Mouse (Mus musculus) megakaryocyte progenitor cell, adult 5-6 weeks (primary cell): ENCODE data around the gene Rala. TPM values are rescaled to one million over a fixed set of nuclear protein-coding genes. Genes with fewer than 3 reads are reported as not detected.
A peak's percentile ranks its signal among the peaks of the same experiment; 100 is the strongest.
"Not testable (repeated sequence)": the region's sequence is repeated elsewhere in the genome, so short reads cannot be mapped to it uniquely, and the experiment has no call there.

Experiments used
- ATAC-seq: replicated peaks from 2 replicates; pipeline ENCODE4 v1.8.0; 2016; ENCODE audit warnings: mild to moderate bottlenecking, moderate TSS enrichment, inconsistent platforms; ENCODE audit not compliant: poor library complexity
- total RNA-seq, 2 experiments: library from RNA; stranded (forward) in 1 of 2; stranded (reverse) in 1 of 2; fragments of 157-497, 149-512 nt in 1 of 2; fragments of 200-1000 nt in 1 of 2; gene quantifications; 2 replicates each; pipeline versions ENCODE4 v1.2.3 to v1.2.4; 2015 to 2017

Gene Rala
- 12.3 and 18.0 TPM in 2 replicates for total RNA-seq (2015)
- 18.9 and 23.0 TPM in 2 replicates for total RNA-seq (2017)

DNA sequence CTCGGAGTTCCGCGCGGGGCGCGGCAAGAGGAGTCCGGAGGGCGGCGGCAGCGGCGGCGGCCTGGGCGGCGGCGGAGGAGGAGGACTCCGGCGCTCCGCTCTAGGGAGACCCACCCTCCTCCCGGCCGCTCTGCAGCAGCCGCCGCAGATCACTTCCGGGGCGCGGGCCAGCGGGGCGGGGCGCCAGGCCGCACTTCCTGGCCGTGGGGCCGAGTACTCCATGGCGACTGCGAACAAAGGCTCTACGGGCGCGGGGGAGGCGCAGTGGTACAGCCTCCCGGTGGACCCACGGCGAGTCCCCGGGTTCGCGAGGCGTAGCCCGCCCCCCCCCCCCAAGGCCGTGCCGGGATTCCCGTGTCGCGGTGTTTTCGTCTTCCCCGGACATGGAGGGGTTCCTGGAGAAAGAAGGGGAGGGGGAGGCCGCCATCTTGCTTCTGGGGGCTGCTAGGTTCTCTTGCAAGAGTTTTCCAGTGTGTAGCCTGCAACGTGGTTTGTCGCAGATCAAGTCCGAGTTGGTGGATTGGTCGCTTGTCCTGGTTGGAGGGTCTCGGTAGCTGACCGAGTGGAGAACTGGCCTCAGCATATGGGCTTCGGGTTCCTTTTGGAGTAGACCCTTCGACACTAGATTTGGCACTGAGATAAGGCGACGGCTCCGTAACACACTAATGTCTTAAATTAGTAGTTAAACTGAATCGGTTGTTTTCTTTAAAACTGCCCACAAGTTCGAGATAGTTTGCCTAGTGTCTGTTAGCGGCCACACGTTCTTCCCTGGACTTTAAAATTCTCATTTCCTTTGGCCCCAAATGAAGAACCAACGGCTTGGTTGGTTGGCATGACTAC is at the start of gene Rala:
Gene Rala, minus strand, starts transcription at position 162 of the 840 bp plus-strand sequence.
- ATAC-seq, result peak; percentile 94

DNA sequence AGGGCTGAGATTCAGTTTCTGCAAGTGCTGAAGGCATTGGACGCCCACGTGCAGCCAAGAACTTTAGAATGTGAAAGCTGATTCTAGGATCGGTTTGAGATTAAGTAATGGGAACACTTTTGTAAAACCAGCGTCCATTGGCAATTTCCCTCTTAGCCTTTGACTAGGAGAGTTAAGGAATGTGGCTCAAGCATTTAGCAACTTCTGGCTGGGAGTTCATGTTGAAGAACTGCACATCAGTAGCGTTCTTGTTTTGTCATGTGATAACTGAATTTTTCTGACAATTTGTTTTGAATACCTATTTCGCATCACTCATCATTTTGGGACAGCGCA is 49.4 kb upstream of the Rala start:
- ATAC-seq, result no peak

DNA sequence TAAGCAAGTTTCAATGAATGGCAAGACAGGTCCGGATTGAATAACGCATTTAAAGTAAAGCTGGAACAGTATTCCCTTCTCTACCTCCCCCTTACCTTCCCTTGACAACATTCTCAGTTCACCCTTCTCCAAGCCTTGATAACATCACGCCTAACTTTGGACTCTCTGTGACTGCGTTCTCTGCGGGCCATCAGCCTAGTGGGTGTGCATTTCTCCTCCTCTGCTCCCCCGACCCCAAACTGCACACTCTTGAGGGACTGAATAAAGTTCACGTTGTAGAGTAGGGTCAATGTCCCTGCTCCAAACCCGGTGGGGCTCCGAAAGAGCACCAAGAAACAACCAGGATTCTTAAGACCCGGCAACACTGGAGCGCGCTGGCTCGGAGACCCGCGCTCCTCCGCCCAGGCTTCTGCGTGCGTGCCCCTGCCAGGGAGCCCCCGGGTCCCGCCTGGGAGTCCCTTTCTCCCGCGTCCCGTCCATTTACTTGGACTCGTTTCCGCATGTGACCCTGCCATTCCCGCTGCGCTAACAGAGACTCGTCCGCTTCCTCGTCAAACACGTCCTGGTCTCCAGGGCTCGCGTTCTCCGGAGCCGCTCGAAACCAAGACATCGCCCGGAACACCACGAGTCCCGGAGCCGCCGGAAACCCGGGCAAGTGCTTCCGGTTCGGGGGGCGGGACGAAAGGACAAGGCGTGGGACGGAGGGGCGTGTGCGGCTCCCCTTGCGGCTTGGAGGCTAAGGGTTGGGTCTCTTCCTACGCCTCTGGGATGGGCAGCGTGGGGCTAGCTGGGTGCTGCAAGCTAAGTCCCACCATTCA is 48.9 kb upstream of the Rala start, which contains the start of gene Yae1d1:
Gene Yae1d1, minus strand, starts transcription at position 653 of the 818 bp plus-strand sequence.
- ATAC-seq, result peak; percentile 99

DNA sequence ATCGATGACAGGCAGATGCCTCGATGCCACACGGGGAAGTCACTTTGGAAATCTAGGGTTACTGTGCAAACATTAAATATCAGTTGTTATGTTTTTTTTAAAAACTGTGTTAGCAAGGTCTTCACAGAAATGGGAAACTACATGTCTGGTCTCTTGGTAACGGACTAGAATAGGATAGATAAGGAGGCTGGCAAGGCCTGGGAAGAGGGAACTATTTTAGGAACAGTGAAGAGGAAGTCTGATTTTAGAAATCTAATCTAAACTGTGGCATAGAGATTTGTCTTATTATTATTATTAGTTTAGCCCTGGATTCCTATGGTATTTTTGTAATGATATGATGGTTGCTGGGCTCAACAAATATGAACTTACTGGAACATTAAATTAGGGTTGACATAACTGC is 48.0 kb upstream of the Rala start:
- ATAC-seq, result no peak

DNA sequence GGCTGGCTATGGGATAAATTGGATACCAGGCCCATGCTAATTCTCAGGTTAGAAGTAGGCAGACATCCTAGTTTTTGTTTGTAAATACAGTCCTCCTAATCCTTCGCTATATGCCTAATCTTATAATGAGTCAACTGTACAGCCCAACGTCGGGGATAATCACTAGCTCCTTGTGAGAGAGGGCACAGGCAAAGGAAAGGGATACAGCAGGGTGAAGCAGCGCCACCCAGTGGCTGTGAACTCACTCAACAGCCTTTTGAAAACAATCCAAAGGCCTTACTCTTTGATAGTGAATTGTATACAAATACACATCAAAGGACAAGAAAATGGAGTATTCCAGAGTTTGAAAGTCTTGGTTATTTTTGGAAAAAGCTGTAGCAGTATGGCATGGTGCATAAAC is 39.2 kb upstream of the Rala start:
- peak; percentile 98 for ATAC-seq

DNA sequence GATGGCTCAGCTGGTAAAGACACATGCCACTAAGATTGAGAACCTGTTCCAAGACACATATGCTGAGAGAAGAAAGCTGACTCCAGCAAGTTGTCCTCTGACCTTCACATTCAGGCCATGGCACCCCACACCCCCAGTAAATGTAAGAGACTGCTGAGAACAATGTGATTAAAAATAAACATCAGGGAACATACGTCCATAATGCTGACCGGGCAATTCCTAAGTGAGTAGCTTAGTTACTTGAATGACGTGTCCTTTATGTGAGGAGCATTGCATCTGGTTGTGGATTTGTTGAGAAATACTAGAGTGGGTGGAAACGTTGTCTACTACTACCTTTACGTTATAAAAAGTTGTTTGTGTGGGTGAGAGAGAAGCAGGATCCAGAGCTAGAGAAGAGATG is 38.6 kb upstream of the Rala start:
- ATAC-seq, result no peak

DNA sequence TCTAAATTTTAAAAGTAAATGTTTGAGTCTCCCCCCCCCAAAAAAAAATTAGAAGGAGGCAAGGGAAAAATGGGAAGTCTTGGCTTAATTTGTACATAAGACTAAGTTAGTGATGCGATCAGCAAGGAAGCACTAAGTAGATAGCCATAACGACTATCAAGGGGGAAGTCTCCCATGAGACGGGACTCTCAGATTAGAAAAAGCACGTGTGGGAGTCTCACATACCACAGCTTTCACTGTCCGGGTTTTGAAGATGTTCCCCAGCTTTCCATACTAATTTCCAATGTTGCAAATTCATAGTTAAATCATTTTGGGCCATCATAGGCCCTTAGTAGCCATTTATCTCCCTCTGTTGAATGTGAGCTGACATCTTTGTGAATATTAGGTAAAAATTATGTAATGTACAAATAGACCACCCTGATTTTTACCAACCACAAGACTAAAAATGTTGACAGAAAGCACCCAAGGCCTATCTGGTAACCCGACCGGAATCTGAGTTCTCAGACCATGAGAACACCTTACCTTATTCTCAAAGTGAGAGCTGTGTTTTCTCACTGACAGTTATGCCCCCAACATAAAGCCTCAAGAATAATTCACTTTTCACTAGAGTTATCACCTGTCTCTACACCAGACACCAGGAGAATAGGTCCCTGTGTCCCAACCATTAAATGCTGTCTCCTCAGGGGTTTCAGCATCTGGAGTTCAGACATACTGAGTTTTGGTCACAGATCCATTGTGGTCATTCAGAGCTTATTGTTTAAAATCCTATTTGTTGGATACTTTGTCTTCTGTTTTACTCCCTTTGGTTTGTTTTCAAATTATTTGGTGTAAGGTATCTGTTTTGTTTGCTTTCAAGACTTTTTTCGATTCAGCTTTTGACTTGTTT is 33.1 kb upstream of the Rala start:
- no peak for ATAC-seq

DNA sequence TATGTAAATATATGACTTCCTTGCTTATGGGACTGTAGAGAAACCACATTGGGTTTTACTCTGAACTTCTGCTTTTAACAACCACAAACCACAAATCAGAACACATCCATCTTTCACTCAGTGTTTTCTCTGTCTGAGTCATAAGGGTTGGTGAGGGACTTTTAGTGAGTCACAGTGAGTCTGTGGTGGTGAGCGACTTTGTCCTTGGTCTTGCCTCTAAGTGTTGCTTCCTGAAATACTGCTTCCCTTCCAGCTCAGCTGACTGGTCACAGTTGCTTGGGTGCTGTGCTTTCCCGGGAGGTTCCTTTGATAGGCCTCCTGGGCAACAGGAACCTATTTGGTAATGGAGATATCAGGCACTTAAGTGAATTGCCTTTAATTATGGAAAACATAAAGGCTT is 31.9 kb upstream of the Rala start:
- ATAC-seq, result peak; percentile 99

DNA sequence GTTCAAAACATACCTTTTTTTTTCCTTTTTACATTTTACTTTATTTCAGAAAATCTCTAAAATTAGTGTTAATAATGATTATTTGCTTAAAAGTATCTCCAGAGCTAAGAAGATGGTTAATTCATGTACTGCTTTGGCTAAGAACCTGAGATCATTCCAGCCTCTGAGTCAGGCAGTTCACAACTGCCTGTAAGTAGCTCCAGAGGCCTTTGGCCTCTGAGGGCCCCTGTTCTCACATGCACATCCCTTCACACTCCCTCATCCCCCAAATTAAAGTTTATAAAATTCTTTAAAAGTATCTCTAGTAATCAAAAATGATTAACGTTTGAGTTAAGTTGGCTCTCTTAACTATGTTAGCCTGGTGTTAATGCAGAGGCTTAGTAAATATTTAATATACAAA is 31.4 kb upstream of the Rala start:
- ATAC-seq, result no peak

DNA sequence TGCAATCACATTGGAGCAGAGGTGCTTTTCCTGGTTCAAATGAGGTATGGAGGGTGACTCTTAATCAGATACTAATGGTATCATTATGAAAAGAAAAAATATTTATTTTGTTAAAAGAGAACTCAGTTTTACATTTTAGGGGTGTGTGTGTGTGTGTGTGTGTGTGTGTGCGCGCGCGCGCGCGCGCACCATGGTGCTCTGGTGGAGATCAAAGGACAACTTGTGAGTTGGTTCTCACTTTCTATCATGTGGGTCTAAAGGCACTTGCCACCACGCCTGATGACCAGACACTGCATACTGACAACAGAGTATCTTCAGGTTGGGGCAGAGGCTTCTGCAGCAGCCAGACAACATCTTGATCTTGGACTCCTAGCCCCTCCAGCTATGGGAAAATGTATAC is 30.7 kb upstream of the Rala start:
- ATAC-seq, result no peak

DNA sequence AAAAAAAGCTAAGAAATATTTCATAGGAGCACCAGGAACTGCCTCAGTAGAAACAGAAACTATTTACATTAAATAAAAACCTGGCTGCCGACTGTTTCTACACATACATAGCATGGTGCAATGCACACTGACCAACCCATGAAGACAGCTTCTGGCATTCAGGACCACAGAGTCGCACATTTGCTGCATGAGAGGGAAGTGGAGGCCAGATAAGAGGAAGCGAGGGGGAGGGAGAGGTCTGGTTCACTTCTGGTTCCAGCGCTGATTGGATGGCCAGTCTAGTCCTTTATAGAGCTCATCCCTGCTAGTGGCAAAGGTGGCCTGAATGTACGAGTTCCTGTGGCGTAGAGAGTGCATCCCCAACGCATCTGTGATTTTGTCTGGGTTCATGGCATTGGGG is 16.6 kb upstream of the Rala start:
- peak; percentile 87 for ATAC-seq

DNA sequence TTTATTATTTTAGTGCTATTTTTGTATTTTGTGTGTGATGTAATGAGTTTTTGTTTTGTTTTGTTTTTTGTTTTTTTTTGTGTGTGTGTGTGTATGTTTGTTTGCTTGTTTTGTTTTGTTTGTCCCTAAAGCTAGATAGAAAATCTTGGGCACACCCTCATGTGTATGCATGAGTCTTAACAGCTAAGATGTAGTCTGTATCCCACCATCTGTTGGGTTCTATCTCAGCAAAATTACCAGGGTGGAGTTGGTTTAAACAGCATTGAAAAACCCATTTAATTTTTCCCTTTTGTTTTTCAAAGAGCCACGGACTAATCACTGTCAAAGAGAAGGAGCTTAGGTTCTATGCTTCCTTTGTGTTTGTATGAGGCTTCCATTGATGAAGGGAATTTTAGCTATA is 10.2 kb upstream of the Rala start:
- no peak for ATAC-seq

DNA sequence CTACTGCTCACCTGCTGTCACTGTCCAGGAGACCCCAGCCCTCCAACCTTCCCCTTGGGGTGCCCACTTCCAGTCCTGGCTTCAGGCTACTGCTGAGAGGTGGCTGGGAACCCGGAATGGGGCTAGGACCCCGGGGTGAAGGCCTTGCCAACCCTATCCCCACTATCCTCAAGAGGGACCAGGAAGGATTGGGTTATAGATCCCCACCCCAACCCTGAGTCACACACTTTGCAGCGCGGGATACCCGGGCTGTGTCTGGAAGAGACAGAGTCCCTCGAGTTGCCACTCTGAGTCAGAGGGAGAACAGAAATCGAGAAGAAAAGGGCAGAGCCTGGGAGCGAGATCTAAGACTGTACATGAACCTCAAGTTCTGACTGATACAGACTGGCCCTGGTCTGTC is 6.5 kb upstream of the Rala start:
- not testable (repeated sequence) for ATAC-seq

DNA sequence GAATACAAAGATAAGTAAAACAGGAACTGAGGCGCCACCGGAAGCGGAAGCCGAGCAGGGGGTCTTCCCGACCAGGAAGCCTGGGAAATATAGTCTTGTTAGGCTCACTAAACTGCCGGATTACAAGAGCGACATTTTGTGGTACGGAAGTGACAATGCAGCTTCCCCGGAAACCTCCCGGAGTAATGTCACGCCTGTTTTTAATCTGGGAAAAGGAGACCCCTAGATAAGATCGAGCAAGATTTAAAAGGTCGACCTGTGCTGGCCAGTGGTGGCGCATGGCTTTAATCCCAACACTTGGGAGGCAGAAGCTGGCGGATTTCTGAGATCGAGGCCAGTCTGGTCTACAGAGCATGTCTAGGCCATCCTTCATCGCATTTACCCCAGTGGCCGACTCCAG is 5.5 kb upstream of the Rala start:
- no peak for ATAC-seq

DNA sequence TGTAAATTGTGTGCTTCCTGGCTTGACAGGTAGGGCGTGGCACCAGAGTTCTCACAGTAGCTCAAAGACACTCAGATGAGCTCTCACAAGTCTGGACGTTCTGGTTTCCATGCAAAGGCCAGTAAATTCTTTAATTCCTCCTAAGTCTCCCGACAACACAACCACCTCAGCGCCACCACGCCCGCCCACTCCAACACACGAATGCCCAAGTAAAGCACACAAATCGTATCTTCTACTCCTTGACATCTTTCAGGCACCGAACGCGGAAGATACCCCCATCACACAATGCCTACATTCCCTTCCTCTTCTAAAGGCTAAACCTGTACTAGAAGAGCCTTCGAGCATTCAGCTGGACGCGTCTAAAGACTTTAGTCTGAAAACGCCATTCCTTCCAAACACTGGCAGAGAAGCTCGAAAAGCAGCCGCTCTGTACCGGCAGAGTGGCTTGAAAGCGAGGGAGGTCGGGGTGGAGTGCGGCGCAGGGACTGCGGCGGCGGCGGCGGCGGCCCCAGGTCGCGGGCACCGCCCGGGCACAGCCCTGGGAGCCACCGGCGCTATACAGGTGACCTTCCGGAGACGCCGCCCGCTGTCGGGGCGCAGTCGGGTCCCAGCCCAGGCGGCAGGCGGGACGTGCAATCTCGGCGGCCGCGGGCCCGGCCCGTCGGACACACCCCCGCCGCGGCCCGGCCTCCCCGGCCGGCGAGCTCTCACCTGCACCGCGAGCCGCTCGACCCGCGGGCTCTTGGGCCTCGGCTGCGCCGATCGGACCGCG is 547 bp downstream of the Rala start:
- ATAC-seq, result peak; percentile 44

DNA sequence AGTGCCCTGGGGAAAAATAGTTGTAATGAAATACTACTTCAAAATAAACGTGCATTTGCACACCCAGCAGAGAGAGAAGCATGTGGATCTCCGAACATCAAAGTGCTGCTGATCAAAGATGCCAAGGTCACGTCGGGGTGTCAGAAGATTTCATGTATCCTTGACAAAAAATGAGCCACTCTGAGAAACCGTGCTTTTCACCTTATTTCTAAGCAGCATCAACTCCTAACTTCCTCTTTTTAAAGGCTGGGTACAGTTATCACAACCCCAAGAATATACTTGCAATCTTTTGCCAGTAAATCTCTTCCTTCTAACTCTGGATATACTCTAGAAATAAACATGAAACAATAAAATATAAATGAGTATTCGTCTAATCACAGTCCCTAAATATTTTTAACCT is 1.7 kb downstream of the Rala start:
- ATAC-seq, result no peak

DNA sequence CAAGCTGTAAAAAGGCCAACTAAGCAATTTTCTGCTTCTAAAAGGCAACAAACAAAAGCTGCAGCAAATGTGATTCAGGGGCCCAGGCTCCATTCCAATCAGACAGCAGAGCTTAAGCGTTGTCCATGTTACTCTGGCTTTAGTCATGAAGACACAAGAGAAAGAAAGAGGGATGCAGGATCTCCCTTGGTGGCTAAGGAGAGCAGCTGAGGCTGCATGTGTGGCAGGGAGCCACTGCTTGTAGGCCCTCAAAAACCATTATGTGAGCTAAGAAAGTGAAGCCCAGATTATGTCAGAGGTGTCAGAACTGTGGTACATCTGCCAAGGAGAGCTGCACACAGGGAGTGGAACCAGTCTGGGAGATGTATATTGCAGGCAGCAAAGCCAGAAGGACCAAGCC is 36.7 kb downstream of the Rala start:
- no peak for ATAC-seq

DNA sequence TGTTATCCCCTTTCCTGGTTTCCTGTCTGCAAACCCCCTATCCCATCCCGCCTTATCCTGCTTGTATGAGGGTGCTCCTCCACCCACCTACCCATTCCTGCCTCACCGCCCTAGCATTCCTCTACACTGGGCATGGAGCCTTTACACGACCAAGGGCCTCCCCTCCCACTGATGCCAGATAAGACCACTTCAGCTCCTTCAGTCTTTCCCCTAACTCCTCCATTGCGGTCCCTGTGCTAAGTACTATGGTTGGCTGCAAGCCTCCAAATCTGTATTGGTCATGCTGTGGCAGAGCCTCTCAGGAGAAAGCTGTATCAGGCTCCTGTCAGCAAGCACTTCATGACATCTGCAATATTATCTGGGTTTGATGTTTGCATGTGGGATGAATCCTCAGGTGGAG is 42.6 kb downstream of the Rala start:
- ATAC-seq, result no peak

DNA sequence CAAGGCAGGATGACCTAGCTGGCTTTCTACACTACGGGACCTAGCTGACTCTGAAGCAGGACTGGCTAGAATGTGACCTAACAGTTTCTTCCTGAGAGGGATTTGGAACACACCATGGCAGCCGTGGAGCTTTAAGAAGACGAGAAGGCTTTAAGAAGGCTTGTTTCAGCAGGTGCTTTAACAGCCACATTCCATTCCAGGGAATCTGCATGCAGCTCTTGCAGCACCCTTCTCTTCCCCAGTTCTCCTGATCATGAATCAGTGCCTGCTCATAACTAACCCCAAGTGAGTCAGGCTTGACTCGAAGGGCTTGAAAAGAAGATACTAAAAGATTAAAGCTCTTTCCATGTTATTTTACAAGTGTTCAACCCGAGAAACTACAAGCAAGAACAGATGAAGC is 43.4 kb downstream of the Rala start:
- no peak for ATAC-seq

DNA sequence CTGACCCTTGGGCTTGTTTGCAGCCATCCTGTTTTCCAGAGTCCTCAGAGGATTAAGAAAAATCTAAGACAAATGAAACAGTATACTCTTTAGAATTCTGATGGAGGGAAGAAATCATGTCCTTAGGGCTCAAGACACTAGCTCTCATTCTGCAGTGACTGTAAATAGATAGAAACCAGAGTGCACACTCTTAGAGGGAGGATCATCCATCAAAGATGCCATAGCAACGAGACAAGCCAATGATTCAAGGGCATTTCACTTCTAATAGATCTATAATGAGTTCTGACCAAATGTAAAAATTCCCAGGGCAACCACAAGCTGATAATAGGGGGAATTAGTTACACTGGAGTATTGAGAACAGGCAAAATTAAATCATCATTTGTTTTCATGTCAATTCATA is 47.0 kb downstream of the Rala start:
- no peak for ATAC-seq
